Mouse (Mus musculus) hindbrain, embryonic 12.5 days (tissue): ENCODE results near the gene Snapc5. TPM values are rescaled to one million over a fixed set of nuclear protein-coding genes. Genes with fewer than 3 reads are reported as not detected.

Experiments used
- ATAC-seq: fragments of 200-750 bp; cut with Nextera tagmentation; 2 replicates; pipeline ENCODE4 v1.8.0; 2017; ENCODE audit warnings: moderate TSS enrichment; ENCODE audit not compliant: low FRiP score
- H3K27ac ChIP-seq: fragments of 300-500 bp; sonication (generic); 2 replicates; pipeline ENCODE4 v1.5.1; 2016; ENCODE audit warnings: mild to moderate bottlenecking
- H3K27me3 ChIP-seq: fragments of 300-500 bp; sonication (generic); 2 replicates; pipeline ENCODE4 v1.6.1; 2016; ENCODE audit warnings: mild to moderate bottlenecking
- H3K36me3 ChIP-seq: fragments of 300-500 bp; sonication (generic); 2 replicates; pipeline ENCODE4 v1.6.1; 2016; ENCODE audit warnings: mild to moderate bottlenecking
- H3K4me1 ChIP-seq: fragments of 300-500 bp; sonication (generic); 2 replicates; pipeline ENCODE4 v1.6.1; 2016
- H3K4me2 ChIP-seq: fragments of 300-500 bp; sonication (generic); replicated peaks from 2 replicates; pipeline ENCODE4 v1.6.1; 2016; ENCODE audit warnings: mild to moderate bottlenecking
- H3K4me3 ChIP-seq: fragments of 300-500 bp; sonication (generic); 2 replicates; pipeline ENCODE4 v1.5.1; 2016; ENCODE audit warnings: mild to moderate bottlenecking
- H3K9ac ChIP-seq: fragments of 300-500 bp; sonication (generic); 2 replicates; pipeline ENCODE4 v1.6.1; 2016; ENCODE audit warnings: mild to moderate bottlenecking, moderate library complexity
- H3K9me3 ChIP-seq: fragments of 300-500 bp; sonication (generic); replicated peaks from 2 replicates; pipeline ENCODE4 v1.6.1; 2016; ENCODE audit warnings: mild to moderate bottlenecking
- WGBS: fragments of 180-500 bp; shearing (Covaris S2); methylation state at CpG from one replicate; pipeline ENCODE4 v1.1.7; 2016; 5-methylcytosine and 5-hydroxymethylcytosine counted together
- microRNA-seq: library from miRNA; unstranded; fragments of <30 nt; microRNA quantifications from one replicate; pipeline ENCODE4, GENCODE M21; 2017
- polyA plus RNA-seq: library from polyadenylated mRNA; unstranded; fragments of >200 nt; fragmentation: Nextera tagmentation; extraction: Ambion mirVana; gene quantifications from 2 replicates; pipeline ENCODE4 v1.2.1, GENCODE M21; 2016

The Snapc5 gene
- polyA plus RNA-seq, 1 experiment from 2014 or later = 36.2 TPM

DNA sequence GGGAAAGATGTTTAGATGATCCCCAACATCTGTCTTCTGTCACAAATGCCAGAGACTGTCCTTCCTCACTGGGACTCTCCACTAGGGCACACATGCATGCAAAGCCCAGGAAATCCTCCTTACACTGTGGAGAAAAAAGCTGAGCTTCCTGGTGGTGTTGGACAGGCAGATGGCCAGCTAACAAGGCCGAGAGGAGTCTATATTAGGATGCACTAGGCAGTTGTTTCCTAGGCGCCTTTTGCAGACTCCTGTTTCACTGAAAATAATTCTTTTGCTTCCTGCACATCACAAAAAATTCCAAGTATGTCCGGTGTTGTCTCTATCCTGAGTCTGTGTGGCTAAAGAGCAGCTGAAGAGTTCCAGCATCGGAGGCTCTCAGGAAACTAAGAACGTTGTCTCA is 52.1 kb downstream of the Snapc5 start:
- H3K9me3 ChIP-seq = no peaks in the 10 kb centered on the region
- H3K27me3 ChIP-seq = no peaks in the 10 kb centered on the region
- WGBS = 71% methylated on average over 5 of the region's 5 CpGs
- peak overlapping the region; percentile 31; the same call in 1 of the 2 replicates for H3K27ac ChIP-seq
- H3K4me1 ChIP-seq = peaks cover 38% of the 10 kb centered on the region
- no peak overlapping the region for H3K9ac ChIP-seq
- no peak overlapping the region for H3K4me2 ChIP-seq
- H3K4me3 ChIP-seq = no peak overlapping the region
- ATAC-seq = no peak
- no peaks in the 10 kb centered on the region for H3K36me3 ChIP-seq

DNA sequence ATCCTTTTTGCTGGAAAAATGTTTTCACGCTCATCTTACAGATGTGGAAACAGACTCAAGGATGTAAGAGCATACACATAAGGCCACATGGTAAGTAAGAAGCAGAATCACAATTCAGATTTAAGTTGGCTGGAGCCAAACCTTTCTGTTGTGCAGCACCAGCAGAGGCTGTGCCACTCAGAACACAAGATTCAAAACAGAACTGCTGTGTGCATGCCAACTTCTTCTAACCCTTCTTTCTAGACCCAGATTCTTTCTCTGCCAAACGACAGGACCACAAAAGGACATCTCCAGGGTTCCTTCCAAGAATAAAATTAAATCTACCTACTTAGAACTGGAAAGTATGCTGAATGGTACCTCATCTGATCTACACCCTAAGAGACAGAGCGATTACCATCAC is 52.6 kb downstream of the Snapc5 start:
- peaks cover 38% of the 10 kb centered on the region for H3K4me1 ChIP-seq
- no peak for ATAC-seq
- WGBS = 83% methylated on average over 3 of the region's 3 CpGs
- H3K36me3 ChIP-seq = no peaks in the 10 kb centered on the region
- H3K27ac ChIP-seq = peak overlapping the region; percentile 31; the same call in 1 of the 2 replicates
- no peaks in the 10 kb centered on the region for H3K9me3 ChIP-seq
- no peak overlapping the region for H3K4me3 ChIP-seq
- no peak overlapping the region for H3K9ac ChIP-seq
- no peaks in the 10 kb centered on the region for H3K27me3 ChIP-seq
- H3K4me2 ChIP-seq = no peak overlapping the region

DNA sequence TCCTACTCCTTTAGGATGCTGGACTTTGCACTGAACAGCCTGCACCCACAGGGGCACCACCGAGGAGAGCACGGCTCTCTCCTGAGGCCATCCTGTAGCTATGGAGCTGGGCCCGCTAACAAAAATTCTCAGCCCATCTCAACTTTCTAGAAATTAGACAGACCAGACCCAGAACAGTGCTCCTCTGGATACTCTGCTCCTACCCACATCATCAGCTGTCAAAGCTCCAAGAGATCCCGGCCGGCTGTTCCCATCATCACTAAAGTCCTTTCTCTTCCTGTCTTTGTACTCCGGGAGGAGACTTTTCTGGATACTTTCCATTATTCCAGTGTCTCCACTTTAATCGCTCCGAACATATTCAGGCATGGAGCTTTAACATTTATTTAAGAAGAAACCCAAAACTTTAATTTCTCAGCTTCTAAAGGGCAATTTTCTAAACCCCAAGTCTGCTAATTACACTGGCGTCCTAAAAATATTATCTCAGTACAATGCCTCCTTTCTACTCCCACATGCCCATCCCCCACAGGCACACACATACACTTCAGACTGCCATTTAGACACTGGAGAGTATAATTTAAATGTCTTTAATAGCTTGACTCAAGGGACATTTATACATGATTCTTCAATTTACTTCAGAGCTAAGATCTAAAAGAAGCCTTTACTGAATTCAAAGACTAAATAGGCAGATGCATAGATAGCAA is 53.3 kb downstream of the Snapc5 start:
- H3K27me3 ChIP-seq = no peaks in the 10 kb centered on the region
- no peak overlapping the region for H3K4me2 ChIP-seq
- no peaks in the 10 kb centered on the region for H3K36me3 ChIP-seq
- ATAC-seq = no peak
- no peaks in the 10 kb centered on the region for H3K9me3 ChIP-seq
- H3K4me3 ChIP-seq = no peak overlapping the region
- H3K27ac ChIP-seq = peak overlapping the region; percentile 31
- no peak overlapping the region for H3K9ac ChIP-seq
- 61% methylated on average over 9 of the region's 9 CpGs for WGBS
- peaks cover 38% of the 10 kb centered on the region for H3K4me1 ChIP-seq

Small RNAs within 50 kb of the gene (microRNA-seq; reads per million reads assigned to microRNA genes)
- gene Gm24106 = not detected

Other genes starting within 250 kb of the Snapc5 start
- 12.4 and 13.0 TPM in 2 replicates for gene Smad6, start 157.2 kb upstream of the Snapc5 start, polyA plus RNA-seq
- not detected in 2 replicates for gene Lctl, start 62.1 kb upstream of the Snapc5 start, polyA plus RNA-seq
- gene Zwilch, start 6.2 kb upstream of the Snapc5 start, polyA plus RNA-seq = 19.6 and 21.8 TPM in 2 replicates
- gene Rpl4, start 5.9 kb upstream of the Snapc5 start, polyA plus RNA-seq = 811 and 819 TPM in 2 replicates
- 3.6 and 4.0 TPM in 2 replicates for gene Uchl4, start 55.9 kb downstream of the Snapc5 start, polyA plus RNA-seq
- 74.4 and 75.0 TPM in 2 replicates for gene Map2k1, start 74.4 kb downstream of the Snapc5 start, polyA plus RNA-seq
- 143 and 153 TPM in 2 replicates for gene Tipin, start 102.3 kb downstream of the Snapc5 start, polyA plus RNA-seq
- gene Dis3l, start 162.0 kb downstream of the Snapc5 start, polyA plus RNA-seq = 20.3 and 21.9 TPM in 2 replicates
- gene Megf11, start 206.4 kb downstream of the Snapc5 start, polyA plus RNA-seq = 7.6 and 8.0 TPM in 2 replicates